Comparison of ENCODE assay signal across 7 mouse cellular contexts in the genomic region with DNA sequence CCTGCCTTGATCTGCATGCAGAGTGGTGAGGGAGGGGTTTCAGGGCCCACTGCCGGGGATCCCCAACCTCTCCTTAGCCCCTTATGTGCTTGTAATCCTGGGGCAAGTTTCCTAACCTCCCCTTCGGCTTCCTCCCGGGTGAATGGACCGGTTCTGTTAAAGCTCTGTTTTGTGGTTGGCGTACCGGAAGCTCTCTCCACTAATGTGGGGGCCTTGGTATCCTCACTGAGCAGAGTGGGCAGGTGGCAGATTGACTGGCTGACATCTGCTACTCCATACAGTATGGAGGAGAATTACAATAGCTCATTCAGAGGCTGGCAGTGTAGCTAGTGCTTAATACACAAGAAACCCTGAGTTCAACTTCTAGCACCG. TPM values are rescaled to one million over a fixed set of nuclear protein-coding genes. Genes with fewer than 3 reads are reported as not detected.
DNase-seq lines count a peak whose midpoint lies in the region; ATAC-seq and TF ChIP-seq lines count a peak whose summit lies in the region.

No protein-coding gene starts in this region.

- intact Hi-C loops in left cerebral cortex, adult 2 months (cut with DNase I) = no loop called here

- peak overlapping the region; percentile 80 for H3K4me2 ChIP-seq in heart, embryonic 13.5 days
- peak overlapping the region; percentile 77 for H3K4me2 ChIP-seq in midbrain, postnatal 0 days (ENCODE audit: low read depth, low read length, poor library complexity, severe bottlenecking)

- peaks cover 33% of the 10 kb centered on the region for H3K4me1 ChIP-seq in heart, embryonic 13.5 days
- H3K4me1 ChIP-seq in midbrain, postnatal 0 days (ENCODE audit: insufficient read depth, low read length) = 0 out of 2 replicates have a peak, but pooled peaks cover 3% of the 10 kb centered on the region

- H3K27me3 ChIP-seq in heart, embryonic 13.5 days (replicated peaks) = no peaks in the 10 kb centered on the region
- no peaks in the 10 kb centered on the region for H3K27me3 ChIP-seq in midbrain, postnatal 0 days (ENCODE audit: insufficient read depth, low read length)

- no peak for ATAC-seq in heart, embryonic 13.5 days (ENCODE audit: extremely low read depth, insufficient number of reproducible peaks, low FRiP score, low TSS enrichment)
- ATAC-seq in midbrain, postnatal 0 days (ENCODE audit: low FRiP score) = peak; percentile 45; the same call in 1 of the 2 replicates

- H3K27ac ChIP-seq in heart, embryonic 13.5 days (replicated peaks) = peak overlapping the region; percentile 88
- peak overlapping the region; percentile 89 for H3K27ac ChIP-seq in left cerebral cortex, adult 2 months
- peak overlapping the region; percentile 89 for H3K27ac ChIP-seq in midbrain, postnatal 0 days (ENCODE audit: low read depth, low read length)

- H3K36me3 ChIP-seq in heart, embryonic 13.5 days = no peaks in the 10 kb centered on the region
- H3K36me3 ChIP-seq in midbrain, postnatal 0 days (ENCODE audit: insufficient read depth, low read length) = no peaks in the 10 kb centered on the region

- no peak for TF ChIP-seq CTCF in left cerebral cortex, adult 2 months (IDR thresholded peaks at IDR 0.05)
- TF ChIP-seq CTCF in midbrain, postnatal 0 days (IDR thresholded peaks at IDR 0.05) = no peak

- no peaks in the 10 kb centered on the region for H3K9me3 ChIP-seq in heart, embryonic 13.5 days
- H3K9me3 ChIP-seq in midbrain, postnatal 0 days (ENCODE audit: low read length) = no peaks in the 10 kb centered on the region

- peak overlapping the region; percentile 93 for H3K4me3 ChIP-seq in heart, embryonic 13.5 days
- peak overlapping the region; percentile 79 for H3K4me3 ChIP-seq in left cerebral cortex, adult 2 months
- peak overlapping the region; percentile 99 for H3K4me3 ChIP-seq in midbrain, postnatal 0 days (ENCODE audit: low read depth, low read length)

- DNase-seq in spleen, adult 12 weeks (ENCODE audit: low spot score) = peak; percentile 5
- no peak for DNase-seq in spleen, postnatal 14 days (ENCODE audit: low spot score in 2 of 2)
- peak; percentile 49 to 57 for DNase-seq in cerebellum, postnatal 10 days
- peak; percentile 33 to 40 for DNase-seq in left cerebral cortex, adult 2 months (ENCODE audit: extremely low spot score in 1 of 2, low spot score in 2 of 2)
- peak; percentile 36 for DNase-seq in midbrain, postnatal 0 days (ENCODE audit: low spot score)
- DNase-seq in Muller cell, postnatal 12 days (ENCODE audit: inconsistent ontology term) = no peak

- 9% methylated on average over 7 of the region's 7 CpGs for WGBS in heart, embryonic 13.5 days
- 2% methylated on average over 7 of the region's 7 CpGs for WGBS in midbrain, postnatal 0 days

- peak overlapping the region; percentile 95 for H3K9ac ChIP-seq in heart, embryonic 13.5 days
- H3K9ac ChIP-seq in midbrain, postnatal 0 days (replicated peaks; ENCODE audit: low read length, poor library complexity, severe bottlenecking) = peak overlapping the region; percentile 96

RNA-seq across cellular contexts. Expression of a gene that starts 0.8 kb away (rescaled TPM):
- polyA plus RNA-seq in heart, embryonic 13.5 days (2015; fragmentation: Nextera tagmentation; extraction: Ambion mirVana) = 174 and 193 TPM in 2 replicates
- 10 to 100 TPM; 97.6 to 99.2 TPM for total RNA-seq in left cerebral cortex, adult 2 months (2021)
- 150 and 168 TPM in 2 replicates for total RNA-seq in midbrain, postnatal 0 days (2014; rRNA removed)
- polyA plus RNA-seq in midbrain, postnatal 0 days (2015; fragmentation: Nextera tagmentation; extraction: Ambion mirVana) = 217 and 220 TPM in 2 replicates

RNA-seq across cellular contexts. Expression of a gene that starts 27.6 kb away (rescaled TPM):
- 14.5 and 15.9 TPM in 2 replicates for polyA plus RNA-seq in heart, embryonic 13.5 days (2015; fragmentation: Nextera tagmentation; extraction: Ambion mirVana)
- total RNA-seq in left cerebral cortex, adult 2 months (2021) = 1 to 10 TPM; 3.9 to 4.3 TPM
- total RNA-seq in midbrain, postnatal 0 days (2014; rRNA removed) = 5.2 and 18.6 TPM in 2 replicates
- 14.0 and 15.3 TPM in 2 replicates for polyA plus RNA-seq in midbrain, postnatal 0 days (2015; fragmentation: Nextera tagmentation; extraction: Ambion mirVana)

Comparison
In these comparisons a context has a peak if more than half of its experiments do, and no peak if none do; other contexts are left out.
1. DNase-seq: peak in spleen, adult 12 weeks (single experiment), cerebellum, postnatal 10 days (2 of 2), left cerebral cortex, adult 2 months (2 of 2) and midbrain, postnatal 0 days (single experiment); none in spleen, postnatal 14 days (0 of 2) and Muller cell, postnatal 12 days (single experiment).
2. Peak in every context shown above with its lines, with median percentiles within 50 percentile points of each other: H3K27ac ChIP-seq and H3K4me3 ChIP-seq.